Mouse (Mus musculus) embryonic facial prominence, embryonic 13.5 days (tissue): ENCODE results near the gene Ccnd1. TPM values are rescaled to one million over a fixed set of nuclear protein-coding genes. Genes with fewer than 3 reads are reported as not detected.
"Not testable (repeated sequence)": the region's sequence is repeated elsewhere in the genome, so short reads cannot be mapped to it uniquely, and the experiment has no call there.

Source experiments
- ATAC-seq: fragments of 200-750 bp; cut with Nextera tagmentation; 2 replicates; pipeline ENCODE4 v1.8.0; 2017; ENCODE audit warnings: low read depth; ENCODE audit not compliant: insufficient number of reproducible peaks, insufficient read depth, low FRiP score, low TSS enrichment
- H3K27ac ChIP-seq: fragments of 300-500 bp; sonication (generic); 2 replicates; pipeline ENCODE4 v1.5.1; 2015; ENCODE audit warnings: moderate library complexity, mild to moderate bottlenecking, inconsistent platforms
- H3K27me3 ChIP-seq: fragments of 300-500 bp; sonication (generic); 2 replicates; pipeline ENCODE4 v1.6.1; 2015; ENCODE audit warnings: mild to moderate bottlenecking, inconsistent platforms
- H3K36me3 ChIP-seq: fragments of 300-500 bp; sonication (generic); 2 replicates; pipeline ENCODE4 v1.6.1; 2015; ENCODE audit warnings: mild to moderate bottlenecking, inconsistent platforms
- H3K4me1 ChIP-seq: fragments of 300-500 bp; sonication (generic); 2 replicates; pipeline ENCODE4 v1.6.1; 2015; ENCODE audit warnings: inconsistent platforms
- H3K4me2 ChIP-seq: fragments of 300-500 bp; sonication (generic); 2 replicates; pipeline ENCODE4 v1.6.1; 2015; ENCODE audit warnings: moderate library complexity, mild to moderate bottlenecking, inconsistent platforms
- H3K4me3 ChIP-seq: fragments of 300-500 bp; sonication (generic); 2 replicates; pipeline ENCODE4 v1.5.1; 2015; ENCODE audit warnings: mild to moderate bottlenecking, inconsistent platforms
- H3K9ac ChIP-seq: fragments of 300-500 bp; sonication (generic); 2 replicates; pipeline ENCODE4 v1.6.1; 2015; ENCODE audit warnings: mild to moderate bottlenecking, inconsistent platforms
- H3K9me3 ChIP-seq: fragments of 300-500 bp; sonication (generic); 2 replicates; pipeline ENCODE4 v1.6.1; 2016; ENCODE audit warnings: inconsistent platforms
- WGBS: fragments of 180-500 bp; shearing (Covaris S2); methylation state at CpG from one replicate; pipeline ENCODE4 v1.1.7; 2015; ENCODE audit warnings: mixed read lengths; 5-methylcytosine and 5-hydroxymethylcytosine counted together
- polyA plus RNA-seq: library from polyadenylated mRNA; unstranded; fragments of >200 nt; fragmentation: Nextera tagmentation; extraction: Ambion mirVana; gene quantifications from 2 replicates; pipeline ENCODE4 v1.2.1, GENCODE M21; 2015

Ccnd1 gene
- polyA plus RNA-seq, 1 experiment from 2014 or later = 127 TPM

DNA sequence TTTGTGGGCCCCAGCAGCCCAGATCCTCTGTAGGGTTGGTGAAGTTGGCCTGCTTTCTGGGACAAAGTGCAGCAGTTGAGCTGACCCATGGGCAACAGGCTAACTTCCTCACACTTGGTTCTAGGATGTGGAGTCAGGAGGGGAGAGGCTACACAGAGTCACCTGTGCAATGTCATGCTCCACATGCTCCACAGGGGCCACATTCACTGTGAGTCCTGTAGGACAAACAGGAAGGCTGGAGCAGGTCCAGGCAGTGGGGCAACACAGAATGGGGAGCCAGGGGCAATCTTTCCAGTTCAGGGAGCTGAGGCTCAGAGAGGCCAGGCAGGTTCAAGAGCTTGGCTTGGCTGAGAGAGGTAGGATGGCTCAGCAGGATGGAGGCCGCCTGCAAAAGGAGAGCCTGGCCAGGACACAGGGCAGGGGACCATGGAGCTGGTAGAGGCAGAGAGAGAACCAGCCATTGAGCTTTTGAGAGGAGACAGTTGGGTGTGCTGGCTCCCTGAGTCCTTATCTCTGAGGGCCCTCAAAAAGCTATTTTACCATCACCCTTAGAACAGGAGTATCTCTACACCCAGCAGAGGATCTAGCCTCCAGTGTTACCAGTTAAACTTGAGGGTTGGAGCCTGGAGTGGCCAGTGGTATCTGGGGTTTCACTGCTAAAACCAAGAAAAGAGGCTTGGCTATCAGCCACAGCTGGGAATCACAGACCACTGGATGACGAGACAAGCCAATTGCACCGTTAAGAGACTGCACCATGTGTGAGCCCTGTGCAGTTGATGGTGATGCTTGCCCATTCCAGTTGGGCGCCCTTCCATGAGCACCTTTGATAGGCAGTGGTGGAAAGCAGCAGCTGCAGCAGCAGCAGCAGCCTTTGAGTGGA, 11.5 kb downstream of the Ccnd1 start:
- no peaks in the 10 kb centered on the region for H3K27me3 ChIP-seq
- H3K4me3 ChIP-seq = no peak overlapping the region
- H3K9me3 ChIP-seq = no peaks in the 10 kb centered on the region
- H3K9ac ChIP-seq = no peak overlapping the region
- no peak for ATAC-seq
- H3K4me1 ChIP-seq = no peaks in the 10 kb centered on the region
- WGBS = 74% methylated on average over 4 of the region's 4 CpGs
- no peak overlapping the region for H3K4me2 ChIP-seq
- H3K36me3 ChIP-seq = peaks cover 40% of the 10 kb centered on the region
- no peak overlapping the region for H3K27ac ChIP-seq

DNA sequence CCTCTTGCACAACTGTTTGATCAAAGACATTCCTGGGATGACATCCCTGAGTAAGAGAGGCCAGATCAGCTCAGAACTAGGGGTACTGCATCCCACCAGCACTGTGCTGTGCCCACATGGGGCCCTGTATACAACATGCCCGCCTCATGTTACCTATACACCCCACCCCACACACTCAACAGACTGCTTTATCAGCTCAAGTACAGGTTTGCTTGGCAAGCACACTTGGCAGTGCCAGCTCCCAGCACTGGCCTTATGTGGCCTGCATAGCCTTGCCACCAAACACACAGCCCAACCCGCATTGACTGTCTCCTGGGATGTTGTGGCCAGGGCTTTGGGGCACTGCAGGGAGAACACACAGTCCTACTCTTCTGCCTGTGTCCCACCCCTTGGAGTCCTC, 12.1 kb downstream of the Ccnd1 start:
- 80% methylated on average over 2 of the region's 2 CpGs for WGBS
- peak overlapping the region; percentile 21; the same call in 1 of the 2 replicates for H3K9ac ChIP-seq
- ATAC-seq = no peak
- H3K4me2 ChIP-seq = no peak overlapping the region
- no peak overlapping the region for H3K4me3 ChIP-seq
- no peaks in the 10 kb centered on the region for H3K9me3 ChIP-seq
- H3K27me3 ChIP-seq = no peaks in the 10 kb centered on the region
- no peaks in the 10 kb centered on the region for H3K4me1 ChIP-seq
- no peak overlapping the region for H3K27ac ChIP-seq
- peaks cover 34% of the 10 kb centered on the region for H3K36me3 ChIP-seq

DNA sequence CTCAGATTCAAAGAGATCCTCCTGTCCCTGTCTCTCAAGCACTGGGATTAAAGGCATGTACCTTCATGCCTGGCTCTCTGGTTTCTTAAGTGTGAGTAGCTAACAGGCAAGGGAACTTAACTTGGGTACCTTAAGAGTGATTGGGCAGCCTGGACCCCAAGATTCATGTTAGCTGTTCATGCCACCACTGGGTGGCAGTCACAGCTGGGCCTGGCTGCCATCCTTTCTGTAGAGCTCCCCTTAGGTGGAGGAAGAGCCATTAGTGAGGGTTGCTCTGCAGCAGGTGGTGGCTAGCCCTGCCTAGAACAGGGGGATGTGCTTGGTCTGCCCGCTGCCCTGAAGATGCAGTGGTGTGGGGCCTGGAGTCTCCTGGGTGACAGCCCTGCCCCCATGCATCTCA, 20.9 kb downstream of the Ccnd1 start:
- Histone ChIP-seq H3K4me1 (peaks cover 12% of the 10 kb centered on the region), H3K36me3 (peaks cover 45% of the 10 kb centered on the region), H3K27me3 (no peaks in the 10 kb centered on the region), H3K9me3 (no peaks in the 10 kb centered on the region), H3K9ac (no peak overlapping the region), H3K27ac (no peak overlapping the region), H3K4me2 (no peak overlapping the region), H3K4me3 (no peak overlapping the region)
- no peak for ATAC-seq
- 86% methylated on average over 1 of the region's 1 CpGs for WGBS

DNA sequence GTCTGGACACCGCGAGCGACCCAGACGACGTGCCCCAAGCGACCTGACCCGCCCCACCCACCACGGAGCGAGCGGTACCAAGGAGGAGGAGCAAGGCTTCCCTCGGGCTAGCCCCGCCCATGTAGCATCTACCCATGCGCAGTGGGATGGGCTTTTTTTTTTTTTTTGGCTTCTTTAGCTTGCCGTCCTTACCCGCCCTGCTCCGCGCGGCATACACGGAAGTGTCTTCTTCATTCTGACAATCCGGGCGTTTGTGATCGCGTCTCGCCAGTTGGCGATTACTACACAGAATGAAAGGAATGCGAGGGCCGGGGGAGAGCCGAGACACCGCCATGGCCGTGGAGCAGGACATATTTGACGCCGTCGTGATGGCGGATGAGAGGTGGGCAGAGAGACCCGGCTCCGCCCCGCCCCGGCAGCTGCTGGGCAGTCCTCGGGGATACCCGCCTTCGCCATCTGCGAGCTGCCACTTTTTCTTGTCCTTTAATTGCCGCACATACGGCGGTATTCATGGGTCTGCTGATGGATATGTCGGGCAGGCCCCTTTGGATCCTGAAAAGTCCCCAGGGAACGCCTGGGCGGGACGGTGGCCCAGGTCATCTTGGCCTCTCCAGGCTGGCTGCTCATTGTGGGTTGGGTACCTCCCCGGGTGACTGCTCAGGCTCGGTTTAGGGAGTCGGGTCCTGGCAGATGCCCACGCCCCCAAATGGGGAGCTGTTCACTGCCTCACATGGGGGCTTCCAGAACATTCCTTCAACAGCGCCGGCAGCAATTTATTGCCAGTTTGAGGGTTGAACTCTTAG, 24.6 kb downstream of the Ccnd1 start, which contains the start of gene LTO1:
Gene LTO1 (plus strand): TSS at position 153 of the 803 bp plus-strand sequence.
- Histone ChIP-seq H3K27me3 (no peaks in the 10 kb centered on the region), H3K4me2 (peak within 1 kb of the TSS; percentile 95), H3K4me3 (peak within 1 kb of the TSS; percentile 84), H3K4me1 (peaks cover 12% of the 10 kb centered on the region), H3K36me3 (peaks cover 27% of the 10 kb centered on the region), H3K9ac (peak within 1 kb of the TSS; percentile 89), H3K9me3 (no peaks in the 10 kb centered on the region), H3K27ac (peak within 1 kb of the TSS; percentile 62)
- WGBS = under 1% methylated on average over 55 of the region's 55 CpGs
- peak; percentile 85 for ATAC-seq

DNA sequence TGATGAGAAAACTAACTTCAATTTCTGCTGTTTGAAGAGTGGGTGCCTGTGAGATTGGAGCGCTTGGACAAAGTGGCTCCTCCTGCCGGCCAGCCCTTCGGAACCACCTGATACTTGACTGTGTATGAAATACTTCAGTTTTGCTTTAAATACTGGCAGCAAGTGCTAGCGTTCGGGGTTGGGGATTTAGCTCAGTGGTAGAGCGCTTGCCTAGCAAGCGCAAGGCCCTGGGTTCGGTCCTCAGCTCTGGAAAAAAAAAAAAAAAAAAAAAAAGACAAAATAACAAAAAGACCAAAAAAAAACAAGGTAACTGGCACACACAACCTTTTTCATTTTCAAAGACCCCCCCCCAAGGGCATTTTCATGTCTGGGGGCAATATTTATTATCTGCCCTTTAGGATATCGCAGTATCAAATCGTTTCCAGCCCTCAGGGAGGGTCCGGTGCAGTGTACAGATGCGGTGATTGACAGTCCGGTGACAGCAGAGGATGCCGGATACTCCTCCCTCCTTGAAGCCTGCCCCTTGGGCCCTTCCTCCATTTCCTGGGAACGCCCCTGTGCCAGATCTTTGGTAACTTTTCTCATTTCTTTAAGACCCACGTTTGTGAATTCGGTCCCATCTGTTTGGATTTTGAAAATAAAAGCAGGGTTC, 25.3 kb downstream of the Ccnd1 start:
- Histone ChIP-seq H3K4me2 (peak overlapping the region; percentile 95), H3K27me3 (0 out of 2 replicates have a peak, but pooled peaks cover 4% of the 10 kb centered on the region), H3K4me3 (peak overlapping the region; percentile 84), H3K4me1 (peaks cover 12% of the 10 kb centered on the region), H3K9ac (peak overlapping the region; percentile 89), H3K36me3 (peaks cover 20% of the 10 kb centered on the region), H3K9me3 (no peaks in the 10 kb centered on the region), H3K27ac (peak overlapping the region; percentile 16; the same call in 1 of the 2 replicates)
- ATAC-seq = peak; percentile 74
- 7% methylated on average over 17 of the region's 17 CpGs for WGBS

DNA sequence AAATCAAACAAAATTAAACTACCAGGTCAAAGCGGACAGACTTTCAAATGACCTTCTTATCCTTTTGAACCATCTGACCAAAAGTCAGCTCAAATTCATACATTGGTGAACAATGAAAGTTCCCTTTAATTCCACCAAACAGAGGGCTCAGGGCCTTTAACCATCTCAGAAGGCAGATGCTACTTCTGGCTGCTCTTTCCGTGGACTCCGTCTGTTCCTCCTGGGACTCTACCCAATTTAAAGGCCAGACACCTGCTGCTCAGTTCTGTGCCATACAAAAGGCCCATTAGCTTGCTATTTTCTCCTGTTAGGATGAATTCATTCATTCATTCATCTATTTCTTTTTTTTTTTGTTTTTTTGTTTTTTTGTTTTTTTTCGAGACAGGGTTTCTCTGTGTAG, 26.8 kb downstream of the Ccnd1 start:
- Histone ChIP-seq H3K9ac (no peak overlapping the region), H3K4me1 (peaks cover 12% of the 10 kb centered on the region), H3K36me3 (peaks cover 8% of the 10 kb centered on the region), H3K4me3 (no peak overlapping the region), H3K27me3 (peaks cover 12% of the 10 kb centered on the region), H3K27ac (no peak overlapping the region), H3K4me2 (no peak overlapping the region), H3K9me3 (no peaks in the 10 kb centered on the region)
- WGBS = 82% methylated on average over 4 of the region's 4 CpGs
- no peak for ATAC-seq

DNA sequence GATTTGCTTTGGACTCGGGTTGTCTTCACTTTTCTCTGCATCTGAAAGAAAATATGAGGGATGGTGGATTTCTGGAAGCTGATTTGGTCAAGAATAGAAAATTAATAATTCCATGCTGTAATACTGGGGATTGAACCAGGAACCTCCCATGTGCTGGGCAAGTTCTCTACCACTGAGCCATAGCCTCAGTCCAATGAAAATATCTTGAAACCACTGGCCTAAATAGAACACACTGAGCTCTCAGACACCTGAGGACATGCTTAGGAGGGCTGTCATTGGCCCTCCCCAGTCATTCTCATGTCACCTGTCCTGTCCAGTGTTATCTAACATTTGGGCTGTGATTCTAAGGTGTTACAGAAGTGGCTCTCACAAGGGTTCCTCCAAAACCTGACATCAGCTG, 28.6 kb downstream of the Ccnd1 start:
- no peak overlapping the region for H3K4me3 ChIP-seq
- 62% methylated on average over 1 of the region's 1 CpGs for WGBS
- ATAC-seq = no peak
- H3K4me1 ChIP-seq = peaks cover 15% of the 10 kb centered on the region
- no peaks in the 10 kb centered on the region for H3K9me3 ChIP-seq
- no peak overlapping the region for H3K9ac ChIP-seq
- peaks cover 20% of the 10 kb centered on the region for H3K27me3 ChIP-seq
- H3K36me3 ChIP-seq = no peaks in the 10 kb centered on the region
- no peak overlapping the region for H3K4me2 ChIP-seq
- H3K27ac ChIP-seq = no peak overlapping the region

DNA sequence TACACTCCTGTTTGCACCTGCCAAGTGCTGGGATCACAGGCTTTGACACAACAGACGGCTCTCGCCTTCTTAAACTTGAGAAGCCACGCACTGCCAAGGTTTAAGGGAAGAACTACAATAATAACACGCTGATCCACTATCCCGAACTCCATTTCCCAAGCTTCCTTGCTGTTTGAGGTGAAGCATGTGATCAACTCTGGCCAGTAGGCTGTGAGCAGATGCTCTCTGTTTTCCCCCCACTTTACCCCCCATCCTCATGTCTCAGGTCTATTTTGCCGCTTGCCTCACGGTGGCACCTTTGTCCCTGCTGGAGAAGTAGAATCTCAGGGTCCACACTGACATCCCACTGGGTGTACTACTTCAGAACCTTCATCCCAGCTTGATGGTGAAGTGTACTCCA, 31.0 kb downstream of the Ccnd1 start:
- H3K27ac ChIP-seq = no peak overlapping the region
- H3K4me2 ChIP-seq = 0 out of 2 replicates have a peak overlapping the region, but pooled peaks have one; percentile 2
- peaks cover 20% of the 10 kb centered on the region for H3K27me3 ChIP-seq
- ATAC-seq = no peak
- H3K4me3 ChIP-seq = no peak overlapping the region
- peaks cover 7% of the 10 kb centered on the region; the same call in 1 of the 2 replicates for H3K4me1 ChIP-seq
- H3K36me3 ChIP-seq = no peaks in the 10 kb centered on the region
- H3K9ac ChIP-seq = no peak overlapping the region
- H3K9me3 ChIP-seq = no peaks in the 10 kb centered on the region
- WGBS = 24% methylated on average over 7 of the region's 7 CpGs

DNA sequence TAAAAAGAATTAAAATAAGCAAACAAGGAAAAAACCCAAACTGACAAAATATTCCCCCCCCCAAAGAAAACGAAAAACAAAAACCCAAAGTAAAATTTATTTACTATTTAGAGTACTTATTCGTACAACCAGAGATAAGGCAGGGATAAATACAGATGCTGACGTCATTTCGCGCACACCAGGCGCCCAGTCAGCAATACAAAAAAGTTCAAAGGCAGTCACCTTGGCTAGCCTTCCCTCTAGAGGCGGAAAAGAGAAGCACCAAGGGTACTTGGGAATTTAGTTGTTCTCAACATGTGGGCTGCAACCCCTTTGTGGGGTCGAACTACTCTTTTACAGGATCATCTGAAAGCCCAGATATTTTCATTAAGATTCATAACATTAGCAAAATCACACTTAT, 31.9 kb downstream of the Ccnd1 start:
- ATAC-seq = no peak
- peaks cover 7% of the 10 kb centered on the region; the same call in 1 of the 2 replicates for H3K4me1 ChIP-seq
- H3K4me2 ChIP-seq = no peak overlapping the region
- H3K9ac ChIP-seq = no peak overlapping the region
- 16% methylated on average over 8 of the region's 8 CpGs for WGBS
- no peak overlapping the region for H3K4me3 ChIP-seq
- H3K9me3 ChIP-seq = no peaks in the 10 kb centered on the region
- H3K27me3 ChIP-seq = peaks cover 20% of the 10 kb centered on the region
- H3K36me3 ChIP-seq = no peaks in the 10 kb centered on the region
- H3K27ac ChIP-seq = no peak overlapping the region

DNA sequence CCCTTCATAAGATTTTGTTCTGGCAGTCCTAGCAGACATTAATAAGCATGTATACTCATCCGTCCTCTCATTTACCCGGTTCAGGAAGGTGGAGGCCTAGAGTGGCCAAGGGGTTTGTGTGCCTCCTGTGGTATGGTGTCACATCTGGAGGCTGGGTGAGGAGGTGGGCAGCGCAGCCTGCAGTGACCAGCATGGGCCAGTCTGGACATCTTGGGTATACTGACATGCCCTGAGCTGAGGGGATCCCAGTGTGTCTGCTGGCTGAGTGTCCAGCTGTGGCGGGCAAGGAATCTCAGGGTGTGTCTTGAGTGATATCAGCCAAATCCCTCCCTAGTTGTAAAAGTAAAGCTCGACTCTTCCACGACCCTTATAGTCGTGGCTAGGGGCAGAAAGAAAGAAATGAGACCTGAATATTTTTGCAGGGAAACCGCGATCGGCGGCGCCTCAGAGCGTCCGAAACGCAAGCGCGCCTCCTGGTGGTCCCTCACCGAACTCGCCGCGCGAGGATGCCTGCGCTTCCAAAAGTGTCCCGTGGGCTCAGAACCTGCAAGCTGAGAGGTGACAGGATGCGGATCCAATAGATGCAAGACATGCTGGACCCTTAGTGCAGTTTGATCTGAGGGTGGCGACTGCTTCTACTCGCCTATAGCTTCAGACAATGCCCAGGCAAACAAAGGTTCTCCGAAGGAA, 32.9 kb downstream of the Ccnd1 start:
- WGBS = 10% methylated on average over 28 of the region's 28 CpGs
- no peaks in the 10 kb centered on the region for H3K36me3 ChIP-seq
- H3K4me2 ChIP-seq = peak overlapping the region; percentile 52
- H3K4me1 ChIP-seq = peaks cover 7% of the 10 kb centered on the region; the same call in 1 of the 2 replicates
- no peak overlapping the region for H3K4me3 ChIP-seq
- H3K27me3 ChIP-seq = peaks cover 24% of the 10 kb centered on the region
- no peak overlapping the region for H3K27ac ChIP-seq
- no peaks in the 10 kb centered on the region for H3K9me3 ChIP-seq
- peak overlapping the region; percentile 52; the same call in 1 of the 2 replicates for H3K9ac ChIP-seq
- ATAC-seq = no peak

DNA sequence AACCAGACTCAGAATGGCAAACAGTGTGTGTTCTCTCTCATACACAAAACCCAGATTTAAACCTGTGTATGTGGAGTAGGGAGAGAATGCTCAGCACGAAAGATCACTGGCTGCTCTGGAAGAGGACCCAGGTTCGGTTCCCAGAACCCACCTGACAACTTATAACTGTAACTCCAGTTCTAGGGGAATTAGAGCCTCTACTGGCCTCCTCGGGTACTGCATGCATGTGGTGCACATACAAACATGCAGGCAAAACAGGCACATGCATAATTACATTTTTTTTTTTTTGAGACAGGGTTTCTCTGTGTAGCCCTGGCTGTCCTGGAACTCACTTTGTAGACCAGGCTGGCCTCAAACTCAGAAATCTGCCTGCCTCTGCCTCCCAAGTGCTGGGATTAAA, 34.2 kb downstream of the Ccnd1 start:
- H3K4me1 ChIP-seq, H3K27ac ChIP-seq, H3K9me3 ChIP-seq, H3K9ac ChIP-seq, H3K36me3 ChIP-seq, H3K4me2 ChIP-seq, H3K4me3 ChIP-seq, ATAC-seq: not testable (repeated sequence)
- WGBS = 95% methylated on average over 3 of the region's 3 CpGs
- H3K27me3 ChIP-seq = peaks cover 25% of the 10 kb centered on the region
